Mouse (Mus musculus) thymus, adult 2 months (tissue): ENCODE data around the gene Klrb1c.
"Not testable (repeated sequence)": the region's sequence is repeated elsewhere in the genome, so short reads cannot be mapped to it uniquely, and the experiment has no call there.

Source experiments
- CTCF ChIP-seq: fragments of 200-500 bp; IDR thresholded peaks from 2 replicates; pipeline ENCODE4 v1.5.1; 2012; ENCODE audit warnings: mild to moderate bottlenecking, control low read depth, low read length, moderate library complexity, borderline replicate concordance; ENCODE audit not compliant: control insufficient read depth, poor library complexity, insufficient read depth; ENCODE audit errors: extremely low read depth
- POLR2A ChIP-seq: fragments of 200-500 bp; IDR thresholded peaks from 2 replicates; pipeline ENCODE4 v1.6.1; 2012; ENCODE audit warnings: mild to moderate bottlenecking, low read length, control low read depth, moderate library complexity; ENCODE audit not compliant: control insufficient read depth, poor library complexity, insufficient read depth; ENCODE audit errors: extremely low read depth

- not testable (repeated sequence) for TF ChIP-seq CTCF, POLR2A
These were observed 42.0 kb downstream of the Klrb1c start for GRCm38 (mm10) chr6:128747006-128747405.
